Mouse (Mus musculus) A20 (cell line): ENCODE data around the gene Cyp2a12.
"Not testable (repeated sequence)": the region's sequence is repeated elsewhere in the genome, so short reads cannot be mapped to it uniquely, and the experiment has no call there.

Experiments used
- DNase-seq: peaks from one replicate; pipeline ENCODE4 v3.0.0-alpha.2; 2011; ENCODE audit warnings: low read depth, low spot score

The Cyp2a12 gene

DNA sequence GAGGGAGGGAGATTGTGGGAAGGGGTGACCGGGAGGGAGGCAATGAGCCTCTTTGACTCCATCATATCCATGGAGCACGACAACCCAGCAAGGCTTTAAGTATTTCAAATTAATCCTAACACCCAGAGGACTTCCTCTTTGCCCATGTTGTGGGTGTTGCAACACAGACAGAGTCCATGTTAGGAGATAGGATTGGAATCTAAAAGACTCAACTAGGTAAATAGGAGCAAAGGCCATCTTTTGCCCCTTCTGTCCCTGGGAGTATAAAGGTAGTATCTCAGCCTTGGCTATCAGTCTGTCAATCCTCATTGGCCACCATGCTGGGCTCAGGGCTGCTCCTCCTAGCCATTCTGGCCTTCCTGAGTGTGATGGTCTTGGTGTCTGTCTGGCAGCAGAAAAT is at the start of gene Cyp2a12:
Gene Cyp2a12, plus strand, starts transcription at position 293 of the 400 bp plus-strand sequence.
- no peak for DNase-seq

DNA sequence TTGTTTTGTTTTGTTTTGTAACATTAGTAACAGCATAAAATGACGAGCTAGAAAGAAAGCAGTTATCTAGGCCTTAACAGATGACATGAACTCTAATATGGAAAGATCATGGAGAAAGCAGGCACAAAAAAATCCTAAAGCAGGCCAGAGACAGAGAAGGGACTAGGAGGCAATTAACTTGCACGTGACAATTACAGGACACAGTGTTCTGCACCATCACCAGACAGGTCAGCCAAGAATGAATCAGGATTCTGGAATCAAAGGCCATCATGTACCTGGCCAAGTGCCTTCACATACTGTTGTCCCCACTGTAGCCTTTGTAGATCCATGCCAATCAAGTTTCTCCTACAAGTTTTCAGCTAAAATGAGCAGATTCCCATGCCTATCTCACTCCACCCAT is 47.4 kb upstream of the Cyp2a12 start:
- not testable (repeated sequence) for DNase-seq

DNA sequence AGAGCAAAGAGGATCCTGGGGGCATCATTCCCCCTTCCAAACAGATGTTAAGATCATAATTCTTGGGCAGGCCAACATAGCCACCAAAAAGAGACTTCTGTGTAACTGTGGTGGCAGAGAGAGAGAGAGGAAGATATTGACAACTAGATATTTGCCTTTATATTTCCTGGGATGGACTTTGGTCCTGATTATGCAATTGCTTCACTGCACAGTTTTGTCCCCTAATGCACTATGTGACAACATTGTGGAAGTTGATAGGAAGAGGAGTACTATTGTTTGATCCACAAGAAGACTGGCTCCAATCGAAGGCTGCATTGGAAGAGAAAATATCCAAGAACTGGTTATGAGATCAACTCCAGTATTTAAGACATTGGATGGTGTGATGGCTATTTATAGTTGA is 46.9 kb upstream of the Cyp2a12 start:
- DNase-seq = not testable (repeated sequence)

DNA sequence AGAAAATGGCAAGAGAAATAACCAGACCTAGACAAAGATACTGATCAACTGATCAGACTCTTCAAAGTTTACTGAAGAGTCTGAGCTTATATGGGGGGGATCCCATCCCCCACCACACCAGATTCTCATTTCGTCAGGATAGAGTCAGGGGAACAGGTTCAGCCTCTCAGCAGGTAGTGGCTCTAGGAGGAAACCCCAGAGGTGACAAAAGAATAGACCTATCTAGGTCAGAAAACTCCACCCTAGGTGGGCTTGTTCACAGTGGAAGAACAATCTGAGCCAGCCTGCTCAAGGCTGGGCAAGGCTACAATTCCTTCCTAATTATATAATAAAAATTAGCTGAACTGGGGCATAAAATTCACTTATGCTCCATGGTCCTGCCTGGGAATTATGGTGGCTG is 46.3 kb upstream of the Cyp2a12 start:
- DNase-seq = no peak

DNA sequence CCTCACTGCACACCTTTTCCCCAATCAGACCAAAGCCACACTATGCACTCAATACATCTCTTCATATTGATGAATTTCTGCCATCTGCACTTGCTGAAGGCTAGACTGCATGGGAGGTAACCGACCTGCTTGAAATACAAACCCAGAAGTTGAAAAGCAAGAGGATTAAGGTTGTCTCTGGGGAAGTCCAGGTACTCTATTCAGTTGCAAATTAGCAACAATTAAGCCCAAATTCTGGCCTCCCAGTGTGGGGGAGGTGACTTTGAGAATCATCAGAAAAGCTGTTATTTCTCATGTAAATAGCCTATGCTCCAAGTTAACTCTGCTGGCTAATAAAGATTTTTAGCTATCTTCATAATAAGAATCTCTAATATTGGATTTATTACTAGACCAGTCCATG is 45.7 kb upstream of the Cyp2a12 start:
- DNase-seq = not testable (repeated sequence)

DNA sequence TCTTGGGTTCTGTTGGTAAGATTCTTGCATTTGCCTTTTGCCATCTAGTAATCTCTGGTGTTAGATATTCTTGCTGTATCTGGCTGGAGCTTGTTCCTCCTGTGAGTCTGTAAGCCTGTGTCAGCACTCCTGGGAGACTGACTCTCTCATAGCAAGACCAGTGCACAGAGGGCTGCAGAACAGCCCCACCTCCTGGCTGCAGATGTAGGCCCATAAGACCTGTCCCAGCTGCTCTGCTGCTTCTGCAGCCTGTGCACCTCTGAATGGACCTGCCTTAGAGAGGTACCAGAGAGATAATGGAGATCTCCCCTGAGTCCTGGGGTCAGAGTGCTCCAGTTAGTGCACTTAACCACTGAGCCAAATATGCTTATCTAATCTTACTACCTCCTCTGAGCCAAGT is 2.3 kb upstream of the Cyp2a12 start:
- not testable (repeated sequence) for DNase-seq

DNA sequence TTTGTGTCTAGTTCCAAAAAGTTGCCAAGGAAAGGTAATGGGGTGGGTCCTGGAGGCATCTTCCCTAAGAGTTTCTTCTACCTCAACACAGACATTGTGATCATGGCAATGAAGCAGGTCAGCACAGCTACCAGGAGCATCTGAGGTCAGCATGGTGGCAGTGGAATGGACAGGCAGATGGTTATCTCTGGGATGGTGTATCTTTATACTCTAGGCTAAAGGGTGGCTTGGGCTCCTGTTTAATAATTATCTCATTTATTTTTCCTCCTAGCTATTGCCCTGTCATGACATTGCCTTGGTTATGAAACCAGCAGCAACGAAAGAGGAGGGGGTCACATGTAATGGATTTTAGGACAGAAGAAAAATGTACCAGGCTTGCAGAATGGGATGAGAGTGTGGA is 20.0 kb downstream of the Cyp2a12 start:
- DNase-seq = not testable (repeated sequence)

DNA sequence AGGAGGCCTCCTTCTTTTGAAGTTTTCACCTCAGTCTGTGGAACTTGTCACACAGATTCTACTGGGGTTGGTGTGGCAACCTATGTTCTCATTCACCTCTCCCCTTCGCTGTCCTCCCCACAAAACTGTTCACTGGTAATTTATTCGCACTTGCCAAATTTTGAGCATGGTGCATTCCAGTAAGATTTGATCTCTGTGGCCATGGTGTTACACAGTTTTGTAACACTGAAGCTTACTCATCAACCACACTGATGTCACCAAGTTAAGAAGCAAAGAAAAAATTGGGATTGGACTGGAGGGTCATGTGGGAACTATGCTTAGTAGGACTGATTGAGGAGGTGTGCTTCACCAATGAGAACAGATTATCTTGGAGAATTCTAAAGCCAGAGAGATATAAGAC is 30.5 kb downstream of the Cyp2a12 start:
- not testable (repeated sequence) for DNase-seq

DNA sequence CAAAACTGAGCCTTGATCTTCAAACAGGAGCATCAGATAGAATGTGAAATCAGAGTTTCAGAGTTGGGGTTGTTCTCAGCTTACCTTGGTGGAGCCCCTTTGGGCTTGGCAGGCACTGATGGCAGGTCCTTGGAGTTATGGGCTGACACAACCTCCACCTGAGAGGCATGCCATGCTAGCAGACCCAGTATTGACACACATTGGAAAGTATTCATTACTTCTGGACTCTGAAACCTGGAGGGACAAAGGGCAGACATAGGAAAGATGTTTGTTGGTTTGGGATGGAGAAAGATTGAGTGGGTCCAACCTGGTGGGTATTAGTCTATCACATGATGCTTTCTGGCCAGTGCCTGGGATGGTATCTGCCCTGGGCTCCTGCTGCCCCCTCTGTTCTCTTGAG is 31.0 kb downstream of the Cyp2a12 start:
- DNase-seq = not testable (repeated sequence)

DNA sequence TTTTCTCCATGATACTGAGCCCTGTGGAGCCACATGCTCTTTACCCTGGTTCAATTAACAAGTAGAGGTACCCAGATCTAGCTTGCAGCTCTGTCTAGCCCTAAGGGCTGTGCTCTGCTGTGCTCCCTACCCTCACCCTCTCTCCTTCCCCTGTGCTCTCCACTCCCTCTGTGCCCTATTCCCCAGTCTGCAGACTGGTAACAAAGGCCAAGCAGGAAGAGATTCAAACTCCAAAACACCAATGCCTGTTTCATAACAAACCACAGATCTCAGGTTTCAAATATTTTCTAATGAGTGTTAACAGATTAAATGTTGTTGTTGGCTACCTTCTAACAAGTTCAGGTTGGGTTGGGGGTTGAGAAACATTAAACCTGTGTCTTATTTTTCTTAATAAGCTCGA is 49.8 kb downstream of the Cyp2a12 start:
- no peak for DNase-seq

DNA sequence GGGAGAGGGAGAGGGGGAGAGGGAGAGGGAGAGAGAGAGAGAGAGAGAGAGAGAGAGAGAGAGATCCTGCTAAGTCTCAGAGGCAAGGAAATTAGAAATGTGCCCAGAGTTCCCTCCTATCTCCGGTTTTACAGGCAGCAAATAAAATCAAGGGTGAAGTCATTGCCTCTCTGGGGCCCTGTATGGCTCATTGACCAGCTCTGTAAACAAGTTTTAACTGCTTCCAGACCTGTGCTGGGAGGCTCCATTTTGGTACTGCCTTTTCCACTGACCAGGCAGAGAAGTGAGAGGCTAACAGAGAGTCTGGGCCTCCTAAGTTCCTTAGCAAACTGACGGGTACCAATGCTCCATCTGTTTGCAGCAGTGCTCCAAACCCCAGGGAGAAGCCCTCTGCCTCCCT is 52.7 kb downstream of the Cyp2a12 start:
- DNase-seq = no peak
